Mouse (Mus musculus) heart, postnatal 0 days (tissue): ENCODE data around the gene Hsf2bp. TPM values are rescaled to one million over a fixed set of nuclear protein-coding genes. Genes with fewer than 3 reads are reported as not detected.

ENCODE experiments used
- ATAC-seq: fragments of 200-750 bp; cut with Nextera tagmentation; 2 replicates; pipeline ENCODE4 v1.8.0; 2017; ENCODE audit warnings: low read depth, moderate number of reproducible peaks, moderate library complexity; ENCODE audit not compliant: insufficient read depth
- DNase-seq: peaks from one replicate; pipeline ENCODE4 v3.0.0-alpha.2; 2016; ENCODE audit warnings: low spot score
- H3K27ac ChIP-seq: fragments of 300-500 bp; sonication (generic); 2 replicates; pipeline ENCODE4 v1.5.1; 2014; ENCODE audit warnings: low read depth, mild to moderate bottlenecking
- H3K27me3 ChIP-seq: fragments of 300-500 bp; sonication (generic); 2 replicates; pipeline ENCODE4 v1.6.1; 2014; ENCODE audit warnings: low read length, mixed read lengths; ENCODE audit not compliant: control insufficient read depth, insufficient read depth
- H3K36me3 ChIP-seq: fragments of 300-500 bp; sonication (generic); replicated peaks from 2 replicates; pipeline ENCODE4 v1.6.1; 2014; ENCODE audit warnings: low read length, mixed read lengths; ENCODE audit not compliant: control insufficient read depth, insufficient read depth
- H3K4me1 ChIP-seq: fragments of 300-500 bp; sonication (generic); 2 replicates; pipeline ENCODE4 v1.6.1; 2014; ENCODE audit warnings: antibody characterized with exemption; ENCODE audit not compliant: control insufficient read depth, insufficient read depth
- H3K4me2 ChIP-seq: fragments of 300-500 bp; sonication (generic); 2 replicates; pipeline ENCODE4 v1.6.1; 2014; ENCODE audit warnings: low read depth, mild to moderate bottlenecking, low read length, moderate library complexity
- H3K4me3 ChIP-seq: fragments of 300-500 bp; sonication (generic); 2 replicates; pipeline ENCODE4 v1.5.1; 2014; ENCODE audit warnings: low read depth, low read length
- H3K9ac ChIP-seq: fragments of 300-500 bp; sonication (generic); replicated peaks from 2 replicates; pipeline ENCODE4 v1.6.1; 2014; ENCODE audit warnings: low read depth, low read length, mixed read lengths
- H3K9me3 ChIP-seq: fragments of 300-500 bp; sonication (generic); replicated peaks from 2 replicates; pipeline ENCODE4 v1.6.1; 2016; ENCODE audit warnings: low read length; ENCODE audit not compliant: control insufficient read depth
- CTCF ChIP-seq: IDR thresholded peaks from 2 replicates; pipeline ENCODE4 v1.5.1; 2016; ENCODE audit warnings: antibody characterized with exemption, control low read depth, low read depth
- EP300 ChIP-seq: IDR thresholded peaks from 2 replicates; pipeline ENCODE4 v1.6.1; 2016; ENCODE audit warnings: antibody characterized with exemption, low read depth
- WGBS: fragments of 180-500 bp; shearing (Covaris S2); extraction: QIAGEN DNeasy Blood & Tissue Kit; methylation state at CpG from one replicate; pipeline ENCODE4 v1.1.7; 2014; 5-methylcytosine and 5-hydroxymethylcytosine counted together
- polyA plus RNA-seq: library from polyadenylated mRNA; unstranded; fragments of >200 nt; fragmentation: Nextera tagmentation; extraction: Ambion mirVana; gene quantifications from 2 replicates; pipeline ENCODE4 v1.2.1, GENCODE M21; 2015
- total RNA-seq: library from RNA; depleted of rRNA; stranded (reverse); fragments of >200 nt; gene quantifications from 2 replicates; pipeline ENCODE4 v1.2.3, GENCODE M21; 2014; ENCODE audit warnings: low replicate concordance

Gene Hsf2bp
- total and polyA plus RNA-seq, 2 experiments from 2014 or later: 0.19 TPM; not detected in 1

DNA sequence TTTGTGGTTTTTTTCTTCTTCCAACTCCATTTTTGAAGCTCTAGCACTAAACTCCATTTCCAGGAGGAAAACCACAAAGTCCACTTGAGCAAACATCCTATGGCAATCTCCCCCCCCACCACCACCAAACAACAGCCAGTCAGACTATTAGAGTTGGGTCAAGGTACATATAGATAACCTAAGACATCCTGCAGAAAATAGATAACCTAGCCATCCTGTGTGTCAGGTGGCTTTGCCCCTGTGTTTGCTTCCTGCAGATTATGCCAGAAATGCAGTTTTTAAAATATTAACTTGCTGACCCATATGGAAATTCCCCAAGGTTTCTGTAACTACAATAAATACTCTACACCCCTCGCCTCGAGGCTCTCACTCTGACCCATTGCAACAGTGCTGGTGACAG, 40.4 kb downstream of the Hsf2bp start:
- no peak for TF ChIP-seq EP300
- no peak for TF ChIP-seq CTCF
- no peak overlapping the region for H3K9ac ChIP-seq
- H3K4me1 ChIP-seq: no peaks in the 10 kb centered on the region
- WGBS: 72% methylated on average over 2 of the region's 2 CpGs
- no peak overlapping the region for H3K4me3 ChIP-seq
- DNase-seq (no peak), ATAC-seq (no peak)
- no peaks in the 10 kb centered on the region for H3K9me3 ChIP-seq
- H3K36me3 ChIP-seq: no peaks in the 10 kb centered on the region
- H3K4me2 ChIP-seq: no peak overlapping the region
- H3K27me3 ChIP-seq: no peaks in the 10 kb centered on the region
- H3K27ac ChIP-seq: no peak overlapping the region

DNA sequence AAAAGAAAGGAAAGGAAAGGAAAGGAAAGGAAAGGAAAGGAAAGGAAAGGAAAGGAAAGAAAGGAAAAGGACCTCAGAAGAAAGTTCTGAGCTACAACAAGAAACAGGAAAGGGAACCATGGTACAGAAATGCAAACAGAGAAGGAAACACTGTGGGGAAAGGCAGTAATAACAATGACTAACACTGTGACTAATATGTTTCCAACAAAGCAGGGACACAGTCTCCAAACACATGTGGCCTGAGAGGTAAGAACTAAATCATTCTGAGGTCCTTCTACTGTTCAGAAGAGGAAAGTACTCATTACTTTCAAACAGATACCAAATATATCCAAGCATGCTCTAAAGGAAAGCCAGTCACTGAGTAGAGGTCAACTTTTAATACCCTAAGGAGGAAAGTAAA, 42.0 kb downstream of the Hsf2bp start:
- H3K9ac ChIP-seq: no peak overlapping the region
- H3K4me1 ChIP-seq: no peaks in the 10 kb centered on the region
- ATAC-seq (no peak), DNase-seq (no peak)
- no peaks in the 10 kb centered on the region for H3K36me3 ChIP-seq
- no peaks in the 10 kb centered on the region for H3K9me3 ChIP-seq
- no peaks in the 10 kb centered on the region for H3K27me3 ChIP-seq
- no peak overlapping the region for H3K27ac ChIP-seq
- H3K4me3 ChIP-seq: no peak overlapping the region
- no peak overlapping the region for H3K4me2 ChIP-seq
- no peak for TF ChIP-seq CTCF
- TF ChIP-seq EP300: no peak

DNA sequence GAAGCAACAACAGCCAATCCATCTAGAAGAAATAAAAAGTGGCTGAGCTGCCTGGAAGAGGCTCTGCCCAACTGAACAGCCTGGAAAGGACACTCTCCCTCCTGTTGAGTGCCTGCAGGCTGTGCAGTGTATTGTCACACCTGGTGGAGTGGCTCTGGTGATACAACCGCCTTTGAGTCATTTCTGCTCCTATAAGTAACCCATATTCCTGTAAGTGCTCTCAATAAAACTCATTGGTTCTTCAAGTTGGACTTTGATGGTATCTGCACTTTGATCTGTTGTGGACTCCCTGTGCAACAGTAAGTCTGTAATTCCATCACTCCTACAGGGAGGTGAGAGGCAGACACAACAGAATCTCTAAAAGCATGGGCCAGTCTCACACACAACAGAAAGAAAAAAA, 42.8 kb downstream of the Hsf2bp start:
- Histone ChIP-seq H3K9ac (no peak overlapping the region), H3K27ac (no peak overlapping the region), H3K9me3 (no peaks in the 10 kb centered on the region), H3K36me3 (no peaks in the 10 kb centered on the region), H3K4me1 (no peaks in the 10 kb centered on the region), H3K27me3 (no peaks in the 10 kb centered on the region), H3K4me2 (no peak overlapping the region), H3K4me3 (no peak overlapping the region)
- DNase-seq (no peak), ATAC-seq (no peak)
- TF ChIP-seq EP300 (no peak), CTCF (no peak)
- 68% methylated on average over 1 of the region's 1 CpGs for WGBS

DNA sequence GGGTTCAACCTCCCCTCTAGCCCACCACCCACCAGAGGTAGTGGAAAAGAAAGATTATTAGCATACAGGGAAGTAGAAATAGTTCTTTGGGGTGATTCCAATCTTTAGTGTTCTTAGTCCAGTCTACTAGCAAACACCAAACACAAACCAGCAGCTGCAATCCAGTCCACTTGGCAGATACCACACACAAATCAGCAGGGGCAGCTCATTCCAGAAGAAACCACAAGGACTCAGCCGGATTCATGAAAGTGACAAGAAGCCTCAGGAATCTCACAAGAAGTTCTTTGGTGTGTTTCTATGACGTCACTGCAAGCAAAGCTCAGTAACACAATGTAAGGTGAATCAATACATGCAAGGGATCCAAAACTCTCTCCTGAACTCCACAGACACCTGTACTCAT, 44.1 kb downstream of the Hsf2bp start:
- Histone ChIP-seq H3K4me1 (no peaks in the 10 kb centered on the region), H3K9ac (no peak overlapping the region), H3K4me2 (no peak overlapping the region), H3K27ac (no peak overlapping the region), H3K27me3 (no peaks in the 10 kb centered on the region), H3K9me3 (no peaks in the 10 kb centered on the region), H3K4me3 (no peak overlapping the region), H3K36me3 (no peaks in the 10 kb centered on the region)
- DNase-seq (no peak), ATAC-seq (no peak)
- TF ChIP-seq EP300 (no peak), CTCF (no peak)
- WGBS: 49% methylated on average over 2 of the region's 2 CpGs

DNA sequence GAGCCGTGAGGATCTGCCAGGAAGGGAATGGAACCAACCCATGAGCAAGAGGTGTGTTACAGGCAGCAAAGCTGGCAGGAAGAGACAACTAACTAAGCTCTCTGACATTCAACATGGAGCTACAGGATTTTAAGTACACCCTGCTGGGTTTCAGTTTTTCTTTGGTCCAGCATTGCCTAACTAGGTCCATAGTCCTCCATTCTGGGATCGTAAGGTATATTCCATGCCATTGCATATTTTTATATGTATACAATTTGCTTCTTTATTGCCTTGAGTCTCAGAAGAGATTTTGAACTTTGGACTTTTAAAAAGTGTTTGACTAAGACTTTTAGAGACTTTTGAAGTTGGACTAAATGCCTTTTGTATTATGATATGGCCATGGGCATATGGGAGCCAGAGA, 47.1 kb downstream of the Hsf2bp start:
- ATAC-seq (no peak), DNase-seq (no peak)
- Histone ChIP-seq H3K36me3 (no peaks in the 10 kb centered on the region), H3K4me3 (no peak overlapping the region), H3K27ac (no peak overlapping the region), H3K9me3 (no peaks in the 10 kb centered on the region), H3K9ac (no peak overlapping the region), H3K27me3 (no peaks in the 10 kb centered on the region), H3K4me2 (no peak overlapping the region), H3K4me1 (no peaks in the 10 kb centered on the region)
- WGBS: 66% methylated on average over 2 of the region's 2 CpGs
- TF ChIP-seq EP300 (no peak), CTCF (no peak)

DNA sequence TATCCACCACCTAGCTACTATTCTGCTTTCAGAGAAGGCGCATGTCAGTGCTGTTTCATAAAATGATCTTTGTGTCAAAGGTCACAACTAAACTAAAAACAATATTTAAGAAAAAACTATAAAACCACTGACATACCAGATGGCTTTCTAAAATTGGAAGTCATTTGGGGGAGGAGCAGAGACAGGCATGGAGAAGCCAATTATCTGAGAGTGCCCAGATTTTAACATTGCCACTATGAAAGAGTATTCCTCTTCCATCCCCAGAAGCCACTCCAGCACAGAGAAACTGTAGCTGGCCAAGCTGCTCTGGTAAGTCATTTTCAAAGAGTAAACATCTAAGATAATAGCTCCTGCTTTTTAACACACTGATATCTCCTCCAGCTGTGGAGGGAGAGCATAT, 49.2 kb downstream of the Hsf2bp start:
- Histone ChIP-seq H3K4me3 (no peak overlapping the region), H3K36me3 (no peaks in the 10 kb centered on the region), H3K27ac (no peak overlapping the region), H3K4me2 (no peak overlapping the region), H3K9ac (no peak overlapping the region), H3K27me3 (no peaks in the 10 kb centered on the region), H3K4me1 (no peaks in the 10 kb centered on the region; the same call in 1 of the 2 replicates), H3K9me3 (no peaks in the 10 kb centered on the region)
- DNase-seq: no peak
- WGBS: 85% methylated on average over 1 of the region's 1 CpGs
- no peak for ATAC-seq
- no peak for TF ChIP-seq EP300
- TF ChIP-seq CTCF: no peak
